ENCODE assay signal across 9 mouse cellular contexts in the genomic region with DNA sequence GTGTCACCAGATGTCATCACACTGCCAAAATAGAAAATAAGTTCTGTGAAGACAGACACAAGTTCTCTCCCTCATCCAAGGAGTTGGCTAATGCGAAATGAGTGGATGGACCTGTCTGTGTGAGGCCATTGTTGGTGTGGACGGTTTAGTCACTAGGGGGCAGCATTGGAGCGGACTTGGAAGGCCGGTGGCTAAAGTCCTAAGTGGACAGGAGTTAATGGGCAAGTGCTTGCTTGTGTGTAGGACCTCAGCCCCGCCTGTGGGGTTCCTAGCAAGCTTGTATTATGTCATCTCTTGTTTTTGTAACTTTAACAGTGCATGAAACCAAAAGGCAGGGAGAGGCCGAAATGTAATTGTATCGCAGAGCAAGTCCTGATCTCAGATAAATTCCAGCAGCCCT. TPM values are rescaled to one million over a fixed set of nuclear protein-coding genes. Genes with fewer than 3 reads are reported as not detected.
A peak's percentile ranks its signal among the peaks of the same experiment; 100 is the strongest.
DNase-seq lines count a peak whose midpoint lies in the region; ATAC-seq and TF ChIP-seq lines count a peak whose summit lies in the region.
"Had no signal": no experiment of that assay in that cellular context is flagged by ENCODE, and none has a peak within 500 bp of the region (broad histone marks: within the 10 kb centered on the region; RNA-seq: fewer than 3 reads in every experiment).

No protein-coding gene starts in this region.

- 23% methylated on average over 7 of the region's 7 CpGs for WGBS in hindbrain, postnatal 0 days

- no peaks in the 10 kb centered on the region for H3K9me3 ChIP-seq in hindbrain, postnatal 0 days (ENCODE audit: low read length)

- TF ChIP-seq CTCF in hindbrain, postnatal 0 days (IDR thresholded peaks at IDR 0.05; ENCODE audit: low read depth), result peak; percentile 96

- H3K27ac ChIP-seq in hindbrain, postnatal 0 days, result no peak overlapping the region

- H3K27me3 ChIP-seq in hindbrain, postnatal 0 days (ENCODE audit: insufficient read depth, low read length), result no peaks in the 10 kb centered on the region

- H3K4me3 ChIP-seq in hindbrain, postnatal 0 days (ENCODE audit: low read length), result no peak overlapping the region

- peak; percentile 93 for ATAC-seq in hindbrain, postnatal 0 days
- ATAC-seq in activated CD4-positive, CD25-positive, alpha-beta regulatory T cell, adult 4 months, result no peak

- H3K36me3 ChIP-seq in hindbrain, postnatal 0 days (ENCODE audit: insufficient read depth, low read length), result no peaks in the 10 kb centered on the region

- no peak overlapping the region for H3K4me2 ChIP-seq in hindbrain, postnatal 0 days (ENCODE audit: low read depth, low read length)

- no peaks in the 10 kb centered on the region for H3K4me1 ChIP-seq in hindbrain, postnatal 0 days (ENCODE audit: insufficient read depth, low read length)

- no peak overlapping the region for H3K9ac ChIP-seq in hindbrain, postnatal 0 days (replicated peaks; ENCODE audit: low read length)

- peak; percentile 82 for DNase-seq in ZHBTc4 (ENCODE audit: low read depth, low spot score)
- DNase-seq in cerebellum, postnatal 25 days, result peak; percentile 92 to 95
- DNase-seq in gastrocnemius, adult 18-20 months (ENCODE audit: low spot score), result peak; percentile 92
- DNase-seq in hindbrain, postnatal 0 days (ENCODE audit: low spot score), result peak; percentile 92
- peak; percentile 91 to 93 for DNase-seq in left cerebral cortex, adult 18-20 months (ENCODE audit: low spot score in 2 of 2)
- peak; percentile 89 for DNase-seq in mesoderm, embryonic 11.5 days (ENCODE audit: low read depth, low spot score)
- peak; percentile 84 for DNase-seq in right cerebral cortex, postnatal 4 days

RNA-seq across cellular contexts. Expression of gene Vwa2, which starts 45.6 kb away (rescaled TPM):
- total RNA-seq in gastrocnemius, adult 18-20 months (2021), result not detected
- total RNA-seq in hindbrain, postnatal 0 days (2014; rRNA removed), result 0.79 and 1.6 TPM in 2 replicates
- polyA plus RNA-seq in hindbrain, postnatal 0 days (2015; fragmentation: Nextera tagmentation; extraction: Ambion mirVana), result 0.47 and 0.64 TPM in 2 replicates
- not detected for total RNA-seq in left cerebral cortex, adult 18-20 months (2021)
- polyA plus RNA-seq in activated CD4-positive, CD25-positive, alpha-beta regulatory T cell, adult 4 months (2017; shearing (Covaris generic)), result not detected
- total RNA-seq: neutrophil, adult 5-6 weeks had no signal
